Mouse (Mus musculus) A20 (cell line): Measurements from ENCODE around the gene Arhgef10l.

Source experiments
- DNase-seq: peaks from one replicate; pipeline ENCODE4 v3.0.0-alpha.2; 2011; ENCODE audit warnings: low read depth, low spot score

Gene Arhgef10l

GRCm38 (mm10) chr4:140665760-140666159 is at the start of gene Arhgef10l:
Gene Arhgef10l, minus strand, starts transcription at chr4:140666012.
- no peak for DNase-seq

GRCm38 (mm10) chr4:140714586-140714985 is 48.8 kb upstream of the Arhgef10l start:
- DNase-seq: no peak

- DNase-seq: peak; percentile 70
These were observed 47.9 kb upstream of the Arhgef10l start for GRCm38 (mm10) chr4:140713480-140714365.

GRCm38 (mm10) chr4:140711360-140711759 is 45.5 kb upstream of the Arhgef10l start:
- no peak for DNase-seq

- DNase-seq: no peak
These were observed 45.0 kb upstream of the Arhgef10l start for GRCm38 (mm10) chr4:140710781-140711180.

- DNase-seq: no peak
These were observed 43.8 kb upstream of the Arhgef10l start for GRCm38 (mm10) chr4:140709617-140710016.

- no peak for DNase-seq
These were observed 43.3 kb upstream of the Arhgef10l start for GRCm38 (mm10) chr4:140709111-140709510.

- DNase-seq: no peak
These were observed 42.6 kb upstream of the Arhgef10l start for GRCm38 (mm10) chr4:140708297-140708927.

- DNase-seq: no peak
These were observed 41.8 kb upstream of the Arhgef10l start for GRCm38 (mm10) chr4:140707615-140708014.

GRCm38 (mm10) chr4:140704166-140704565 is 38.4 kb upstream of the Arhgef10l start:
- DNase-seq: no peak

- DNase-seq: no peak
These were observed 37.8 kb upstream of the Arhgef10l start for GRCm38 (mm10) chr4:140703636-140704035.

GRCm38 (mm10) chr4:140702611-140703327 is 37.0 kb upstream of the Arhgef10l start:
- peak; percentile 87 for DNase-seq

GRCm38 (mm10) chr4:140701716-140702561 is 36.1 kb upstream of the Arhgef10l start:
- no peak for DNase-seq

GRCm38 (mm10) chr4:140701049-140701715 is 35.4 kb upstream of the Arhgef10l start:
- DNase-seq: peak; percentile 88

- DNase-seq: peak; percentile 83
These were observed 34.6 kb upstream of the Arhgef10l start, which contains the start of gene Rcc2 for GRCm38 (mm10) chr4:140700269-140701018. Gene Rcc2, plus strand, starts transcription at chr4:140700541.

- DNase-seq: peak; percentile 92
These were observed 33.8 kb upstream of the Arhgef10l start for GRCm38 (mm10) chr4:140699441-140700127.

- DNase-seq: no peak
These were observed 30.1 kb upstream of the Arhgef10l start for GRCm38 (mm10) chr4:140695675-140696585.

GRCm38 (mm10) chr4:140695146-140695545 is 29.3 kb upstream of the Arhgef10l start:
- DNase-seq: no peak
